Mouse (Mus musculus): ENCODE measurements at regions not wholly inside any gene's neighbourhood (a gene's known extent, or its start where the extent isn't known, plus 50 kb on each side); places are given as distances from the start of the nearest gene placed in this dataset.

DNA sequence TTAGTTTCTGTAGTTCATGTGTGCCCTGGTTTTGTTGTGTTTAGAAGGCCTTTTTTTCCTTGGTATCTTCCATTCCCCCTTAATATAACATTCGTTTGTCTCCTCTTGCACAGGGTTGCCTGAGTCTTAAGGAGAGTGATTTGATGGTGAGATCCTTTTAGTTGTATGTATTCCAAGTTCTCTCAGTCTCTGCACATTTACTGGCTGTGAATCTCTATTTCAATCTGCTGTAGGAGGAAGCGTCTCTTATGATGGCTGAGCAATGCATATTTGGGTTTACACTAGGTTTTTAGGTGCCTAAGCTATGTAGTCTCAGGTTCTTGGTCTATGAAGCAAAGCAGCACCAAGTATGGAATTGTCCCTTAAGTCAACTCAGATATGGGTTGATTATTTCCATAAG is 296.8 kb upstream of the Klhl1 start:
- TF ChIP-seq CTCF (IDR thresholded peaks at IDR 0.05) (no peak), EP300 (IDR thresholded peaks at IDR 0.05) (no peak)

Measured in lung, postnatal 0 days (tissue).